Mouse (Mus musculus) E14TG2a.4 (cell line): ENCODE measurements around the gene Cfap97.

Experiments used
- CTCF ChIP-seq: conservative IDR thresholded peaks from 2 replicates; pipeline ENCODE4 v1.5.1; 2014; ENCODE audit warnings: low read length
- NANOG ChIP-seq: IDR thresholded peaks from 2 replicates; pipeline ENCODE4 v1.6.1; 2014; ENCODE audit warnings: borderline replicate concordance, low read length, mixed read lengths
- POU5F1 ChIP-seq: IDR thresholded peaks from 2 replicates; pipeline ENCODE4 v1.6.1; 2014; ENCODE audit warnings: low read length, borderline replicate concordance

- TF ChIP-seq CTCF = no peak
- no peak for TF ChIP-seq NANOG
- no peak for TF ChIP-seq POU5F1
These were observed 8.1 kb upstream of the Cfap97 start for GRCm38 (mm10) chr8:46143470-46143869.
